Mouse (Mus musculus): Measurements from ENCODE around the gene Smtn. TPM values are rescaled to one million over a fixed set of nuclear protein-coding genes. Genes with fewer than 3 reads are reported as not detected.

The Smtn gene
- total RNA-seq (2014; fragmentation: Nextera tagmentation) (7.5 and 10.5 TPM in 2 replicates), total RNA-seq (2017) (7.0 and 8.3 TPM in 2 replicates)

DNA sequence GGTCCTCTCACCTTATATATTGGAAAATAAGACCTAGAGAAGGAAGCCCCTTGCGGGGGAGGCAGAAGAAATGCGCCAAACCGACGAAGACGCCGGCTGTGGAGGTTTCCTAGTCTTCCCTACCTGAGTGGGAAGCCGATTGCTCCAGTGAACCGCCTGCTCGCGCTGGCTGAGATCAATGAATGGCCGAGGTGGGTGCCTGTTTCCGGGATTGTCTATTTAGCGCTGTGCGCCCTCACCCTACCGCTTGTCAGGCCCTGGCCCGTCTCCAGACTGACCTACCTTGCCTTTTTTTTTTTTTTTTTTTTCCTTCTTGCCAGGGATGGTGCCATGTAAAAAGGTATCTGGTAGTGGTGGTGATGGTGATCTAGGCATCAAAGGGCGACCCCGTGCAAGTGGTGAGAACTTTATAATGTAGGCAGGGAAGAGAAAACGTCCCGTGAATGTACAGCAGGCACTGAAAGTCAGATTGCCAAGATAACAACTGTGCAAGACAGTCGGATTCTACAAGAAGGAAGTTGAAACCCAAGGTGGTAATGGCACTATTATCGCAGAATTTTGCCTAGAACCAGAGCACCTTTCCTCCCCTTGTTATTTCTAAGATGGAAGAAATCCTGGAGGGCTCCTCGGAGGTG, at the start of gene Smtn:
Gene Smtn (minus strand): TSS at position 162 of the 635 bp plus-strand sequence.
- ATAC-seq (replicated peaks; ENCODE audit: poor library complexity, severe bottlenecking): no peak

DNA sequence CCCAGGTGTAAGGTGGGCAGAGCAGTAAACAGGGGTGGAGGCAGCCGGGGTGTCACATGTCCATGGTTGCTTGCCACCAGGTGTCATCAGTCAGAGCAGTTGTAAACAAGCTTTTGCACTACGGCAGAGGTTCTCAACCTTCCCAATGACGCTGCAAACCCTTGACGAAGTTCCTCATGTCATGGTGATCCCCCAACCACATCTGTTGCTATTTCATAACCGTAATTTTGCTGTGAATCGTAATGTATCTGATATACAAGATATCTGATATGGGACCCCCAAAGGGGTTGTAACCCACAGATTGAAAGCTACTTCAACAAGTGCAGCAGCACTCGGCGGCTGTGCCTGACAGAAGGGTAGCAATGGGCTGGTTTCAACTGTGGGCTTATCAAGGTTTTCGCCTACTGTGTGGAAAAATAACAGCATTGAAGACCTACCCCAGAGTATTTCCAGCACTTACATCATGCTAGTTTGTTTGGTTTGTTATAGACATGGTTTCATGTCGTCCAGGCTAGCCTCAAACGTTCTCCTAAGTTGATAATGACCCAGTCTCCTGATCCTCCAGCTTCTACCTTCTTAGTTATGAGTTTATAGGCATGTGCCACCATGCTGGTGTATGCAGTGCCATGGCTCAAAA, 47.7 kb upstream of the Smtn start:
- ATAC-seq (replicated peaks; ENCODE audit: poor library complexity, severe bottlenecking): no peak

DNA sequence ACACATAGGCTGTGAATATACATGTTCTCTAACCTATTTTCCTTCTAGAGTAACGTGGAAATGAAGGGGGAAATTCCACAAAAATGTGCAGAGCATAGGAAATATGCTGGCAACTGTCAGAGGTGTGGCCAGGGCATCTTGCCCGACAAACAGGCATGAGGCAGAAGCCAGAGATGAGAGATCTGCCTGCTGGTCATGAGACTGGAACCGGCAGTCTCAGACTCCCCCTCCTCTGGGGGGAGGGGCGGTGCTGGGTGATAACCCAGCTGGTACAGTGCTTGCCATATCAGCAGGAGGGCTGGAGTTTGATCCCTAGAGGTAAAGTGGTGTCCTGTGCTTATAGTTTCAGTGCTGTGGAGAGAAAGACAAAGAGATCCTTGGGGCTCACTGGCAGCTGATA, 46.9 kb upstream of the Smtn start:
- ATAC-seq (replicated peaks; ENCODE audit: poor library complexity, severe bottlenecking): no peak

DNA sequence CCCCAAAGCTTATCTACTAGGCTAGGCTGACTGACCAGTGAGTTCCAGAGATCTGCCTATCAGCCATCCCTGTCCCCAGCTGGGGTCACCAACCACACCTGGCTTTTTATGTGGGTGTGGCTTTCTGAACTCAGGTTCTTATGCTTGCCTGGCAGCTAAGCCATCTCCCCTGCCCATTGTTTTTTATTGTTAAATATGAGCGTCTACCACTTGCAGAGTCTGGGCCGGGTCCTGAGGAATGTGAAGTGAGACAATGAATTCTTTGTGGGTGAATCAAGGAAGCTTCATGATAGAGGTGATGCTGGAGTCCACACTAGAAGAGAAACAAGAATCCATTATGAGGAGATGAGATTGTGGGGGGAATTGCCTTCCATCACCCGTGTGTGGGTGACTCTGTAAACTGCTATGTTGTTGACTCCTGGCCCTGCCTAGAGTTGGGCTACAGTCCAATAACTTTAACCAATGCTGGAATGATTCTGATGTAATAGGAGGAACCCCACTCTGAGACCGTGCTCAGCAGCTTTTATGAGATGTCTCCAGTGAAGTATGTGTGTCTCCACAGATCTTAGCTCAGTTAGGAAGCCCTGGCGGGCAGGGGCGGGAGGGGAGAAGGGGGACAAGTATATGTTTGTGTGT, 45.7 kb upstream of the Smtn start:
- ATAC-seq (replicated peaks; ENCODE audit: poor library complexity, severe bottlenecking): no peak

DNA sequence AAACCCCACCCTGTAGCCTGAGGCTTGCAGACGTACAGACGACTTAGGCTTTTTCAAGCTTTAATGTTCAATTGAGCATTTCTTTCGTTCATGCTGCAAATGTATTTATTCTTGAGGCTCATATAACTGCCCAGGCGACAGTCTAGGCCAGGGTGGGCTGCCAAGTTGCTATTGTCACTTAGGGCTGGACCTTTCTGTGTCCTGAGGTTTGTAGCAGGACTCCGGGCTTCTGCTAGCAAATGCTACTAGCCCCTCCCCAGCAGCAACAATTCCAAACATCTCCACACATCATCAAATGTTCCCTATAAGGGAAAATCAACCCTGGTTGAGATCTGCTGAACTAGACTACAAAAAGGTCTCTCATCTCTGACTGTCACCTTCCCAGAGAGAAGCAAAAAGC, 42.7 kb upstream of the Smtn start:
- no peak for ATAC-seq (replicated peaks; ENCODE audit: poor library complexity, severe bottlenecking)

DNA sequence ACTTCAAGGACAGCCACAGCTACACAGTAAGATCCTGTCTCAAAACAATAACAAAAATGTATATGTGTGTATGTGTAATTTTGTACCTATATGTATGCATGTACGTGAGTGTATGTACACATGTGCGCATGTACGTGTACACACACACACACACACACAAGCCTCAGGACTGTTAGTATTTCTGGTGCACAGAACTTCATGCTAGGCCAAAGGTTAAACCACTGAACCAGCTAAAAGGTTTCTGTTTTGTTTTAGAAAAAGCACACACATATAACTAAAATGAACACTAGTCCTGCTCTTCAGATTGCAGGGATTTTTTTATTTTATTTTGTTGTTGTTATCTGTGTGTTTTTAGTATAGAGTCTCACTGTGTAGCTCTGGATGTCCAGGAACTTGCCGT, 41.5 kb upstream of the Smtn start:
- no peak for ATAC-seq (replicated peaks; ENCODE audit: poor library complexity, severe bottlenecking)

DNA sequence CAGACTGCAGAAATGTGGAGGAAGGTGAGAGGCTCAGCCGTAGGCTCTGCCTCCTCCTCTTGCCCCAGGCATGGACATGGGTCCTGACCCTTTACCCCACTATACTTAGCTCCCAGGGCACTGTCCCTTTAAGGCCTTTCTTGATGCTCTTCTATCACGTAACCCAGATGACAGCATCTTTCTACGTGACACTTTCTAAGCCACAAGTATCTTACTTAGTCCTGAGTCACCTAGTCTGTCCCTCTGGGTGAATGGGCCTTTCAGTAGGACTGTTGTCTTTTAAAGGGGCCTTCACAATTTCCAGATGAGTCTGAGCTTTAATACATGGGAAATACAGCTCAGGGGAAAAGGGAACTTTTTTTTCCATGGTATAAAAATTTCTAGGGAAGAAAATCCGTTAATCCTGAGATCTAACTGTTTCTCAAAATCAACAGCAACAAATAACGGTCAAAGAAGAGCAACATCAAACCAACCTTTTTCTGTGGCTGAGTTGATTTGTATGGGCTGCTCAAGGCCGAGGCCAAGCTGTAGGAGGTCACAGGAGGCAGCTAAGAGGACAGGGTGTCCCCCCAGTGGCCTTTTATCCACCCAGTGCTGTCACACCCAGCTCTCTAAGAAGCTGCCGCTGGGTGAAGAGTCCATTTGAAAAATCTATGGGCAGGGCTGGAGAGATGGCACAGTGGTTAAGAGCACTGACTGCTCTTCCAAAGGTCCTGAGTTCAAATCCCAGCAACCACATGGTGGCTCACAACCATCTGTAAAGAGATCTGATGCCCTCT, 40.1 kb upstream of the Smtn start:
- no peak for ATAC-seq (replicated peaks; ENCODE audit: poor library complexity, severe bottlenecking)

DNA sequence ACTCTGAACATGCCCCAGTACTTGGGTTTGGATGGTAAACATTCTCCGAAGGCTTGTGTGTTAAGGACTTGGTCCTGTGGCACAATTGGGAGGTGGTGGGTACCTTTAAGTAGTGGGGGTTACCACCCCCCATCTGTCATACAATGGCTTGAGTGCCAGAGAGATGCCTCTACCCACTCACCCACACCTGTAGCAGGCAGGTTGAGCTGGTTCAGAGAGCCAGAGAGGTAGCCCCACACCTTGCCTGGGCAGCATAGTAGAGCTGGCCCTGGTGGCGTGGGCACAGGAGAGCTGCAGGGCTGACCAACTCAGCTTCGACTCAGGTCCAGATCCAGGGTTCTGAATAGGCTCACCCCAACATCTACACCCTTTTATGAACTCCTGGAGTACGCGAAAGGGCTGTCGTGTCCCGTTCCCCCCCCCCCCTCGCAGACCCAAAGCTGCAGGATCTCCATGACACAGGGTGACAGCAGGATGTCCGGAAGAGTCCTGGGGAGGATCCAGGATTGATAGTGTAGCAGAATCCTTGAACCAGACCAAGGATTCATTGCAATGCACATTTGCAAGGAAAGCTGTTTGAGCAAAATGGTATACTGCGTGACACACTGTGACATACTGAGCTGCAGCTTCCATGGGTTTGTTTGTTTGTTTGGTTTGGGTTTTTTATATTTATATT, 37.8 kb upstream of the Smtn start:
- ATAC-seq (replicated peaks; ENCODE audit: poor library complexity, severe bottlenecking): no peak

DNA sequence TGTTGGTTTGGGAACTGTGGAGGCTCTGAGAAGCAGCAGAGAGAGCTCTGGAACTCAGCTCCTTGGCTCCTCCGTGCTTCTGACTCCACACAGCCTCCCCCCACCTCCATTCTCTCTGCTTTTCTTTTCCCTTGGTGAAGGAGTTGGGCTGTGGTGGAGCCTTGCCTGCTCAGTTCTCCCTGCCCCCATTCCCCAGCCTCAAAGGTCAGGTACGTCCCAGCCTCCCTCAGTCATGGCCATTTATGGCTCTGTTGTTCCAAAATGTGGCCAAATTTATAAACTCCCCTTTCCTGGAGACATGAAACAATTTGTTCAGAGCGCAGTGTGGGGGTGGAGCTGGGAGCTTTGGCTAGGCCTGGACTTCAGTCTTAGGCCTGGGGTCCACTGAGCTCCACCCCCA, 34.8 kb upstream of the Smtn start:
- no peak for ATAC-seq (replicated peaks; ENCODE audit: poor library complexity, severe bottlenecking)

DNA sequence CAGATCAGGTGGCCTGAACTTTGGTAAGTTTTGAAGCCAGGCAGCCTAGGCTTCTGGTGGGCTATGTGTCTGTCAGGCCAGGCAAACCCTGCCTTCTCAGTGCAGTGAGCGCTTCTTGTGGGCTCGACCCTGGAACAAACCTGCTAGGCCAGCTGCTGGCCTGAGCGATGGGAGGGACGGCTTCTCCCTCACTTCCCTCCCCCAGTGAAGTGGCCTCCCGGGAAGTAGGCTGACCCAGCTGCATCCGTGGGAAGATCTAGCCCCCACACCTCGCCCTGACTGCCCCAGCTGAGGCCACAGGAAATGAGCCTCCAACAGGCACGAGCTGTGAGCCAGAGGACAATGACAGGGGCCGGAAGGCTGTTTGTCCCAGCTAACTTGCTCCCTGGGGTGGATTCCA, 32.7 kb upstream of the Smtn start:
- ATAC-seq (replicated peaks; ENCODE audit: poor library complexity, severe bottlenecking): peak; percentile 97

DNA sequence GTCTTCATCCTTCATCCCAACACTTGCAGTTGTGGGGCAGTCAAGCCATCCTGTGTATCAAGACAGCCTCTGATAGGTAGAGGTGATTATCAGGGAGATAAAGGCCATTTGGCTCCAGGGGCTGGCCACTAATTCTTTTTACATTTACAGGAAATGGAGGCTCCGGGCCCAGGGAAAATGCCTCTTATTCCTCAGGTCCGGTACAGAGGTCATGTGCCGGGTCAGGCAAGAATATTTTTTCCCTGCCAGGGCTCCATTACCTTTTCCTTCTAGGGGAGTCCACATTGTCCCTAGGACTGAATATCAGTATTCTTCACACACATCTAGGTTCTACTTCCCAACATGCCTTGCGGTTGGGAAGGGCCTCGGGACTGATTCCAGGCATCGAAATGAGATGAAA, 31.8 kb upstream of the Smtn start:
- ATAC-seq (replicated peaks; ENCODE audit: poor library complexity, severe bottlenecking): no peak

DNA sequence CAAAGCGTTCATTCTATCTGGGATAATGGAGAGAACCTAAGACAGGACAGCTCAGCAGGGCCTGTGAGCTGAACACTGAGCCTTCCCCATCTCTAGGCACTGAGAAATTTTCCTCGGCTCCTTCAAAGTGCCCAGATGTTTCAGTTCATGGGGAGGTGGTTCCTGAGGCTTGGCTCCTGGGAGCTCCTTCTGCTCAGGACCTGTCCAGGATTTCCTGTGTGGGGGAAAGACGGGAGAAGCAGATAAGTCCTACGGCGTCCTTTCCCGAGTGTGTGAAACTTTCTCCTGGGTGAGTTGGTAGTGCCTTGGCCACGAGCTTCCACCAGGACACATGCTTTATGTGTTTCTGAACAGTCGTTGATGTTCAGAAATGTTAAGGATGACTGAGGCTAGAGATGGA, 29.9 kb upstream of the Smtn start:
- no peak for ATAC-seq (replicated peaks; ENCODE audit: poor library complexity, severe bottlenecking)

DNA sequence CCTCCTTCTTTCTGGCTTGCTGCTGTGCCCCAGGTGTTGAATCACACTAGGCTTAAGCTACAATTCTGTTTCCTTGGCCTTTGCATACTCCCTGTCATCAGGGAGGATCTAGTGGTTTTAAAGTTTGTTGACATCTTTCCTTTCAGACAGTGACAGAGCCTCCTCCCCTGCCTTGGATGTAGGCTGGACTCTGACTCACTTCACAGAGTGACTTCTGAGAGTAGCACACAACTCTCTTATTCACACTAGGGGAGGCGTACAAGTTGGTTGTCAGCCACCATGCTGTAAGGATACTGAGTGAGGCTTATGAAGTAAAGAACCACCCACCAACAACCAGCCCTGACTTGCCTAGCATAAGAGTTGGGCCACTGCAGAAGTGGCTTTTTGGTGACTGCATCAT, 27.5 kb upstream of the Smtn start:
- ATAC-seq (replicated peaks; ENCODE audit: poor library complexity, severe bottlenecking): 0 out of 2 replicates have a peak, but pooled peaks have one; percentile 19

DNA sequence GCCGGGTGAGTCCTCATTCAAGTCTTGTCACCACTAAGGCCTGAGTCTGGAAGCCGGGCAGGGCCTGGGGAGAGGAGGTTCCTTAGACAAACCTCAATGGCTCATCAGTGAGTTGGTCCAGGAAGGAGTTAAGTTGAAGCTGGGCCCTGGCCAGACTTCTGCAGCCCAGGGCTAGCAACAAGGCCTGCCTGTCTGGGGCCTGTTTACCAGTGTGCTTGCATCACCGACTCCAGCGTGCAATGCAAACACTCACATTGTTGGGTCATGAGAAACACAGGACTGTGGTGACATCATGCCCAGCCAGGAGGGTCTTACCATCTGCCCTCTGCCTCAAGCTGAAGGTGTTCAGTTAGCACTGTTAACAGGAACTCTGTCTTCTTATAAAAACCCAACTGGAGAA, 25.6 kb upstream of the Smtn start:
- ATAC-seq (replicated peaks; ENCODE audit: poor library complexity, severe bottlenecking): 0 out of 2 replicates have a peak, but pooled peaks have one; percentile 20

DNA sequence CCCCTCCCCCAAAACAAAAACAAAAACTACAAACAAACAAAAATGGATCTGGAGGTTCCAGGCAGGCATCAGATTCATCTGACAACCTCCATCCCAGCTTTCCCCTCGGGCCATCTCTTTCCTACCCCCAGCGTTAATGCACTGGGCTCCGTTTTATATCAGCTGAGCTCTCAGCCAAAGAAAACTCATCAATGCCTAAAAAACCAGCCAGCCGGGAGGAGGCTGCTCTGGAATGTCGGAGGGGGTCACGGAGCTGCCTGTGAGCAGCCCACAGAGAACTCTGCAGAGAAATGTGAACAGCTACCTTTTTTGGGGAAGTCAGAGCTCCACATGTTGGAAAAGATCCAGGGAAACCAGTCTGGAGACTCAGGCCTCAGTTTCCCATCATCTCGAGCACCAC, 24.0 kb upstream of the Smtn start:
- no peak for ATAC-seq (replicated peaks; ENCODE audit: poor library complexity, severe bottlenecking)

DNA sequence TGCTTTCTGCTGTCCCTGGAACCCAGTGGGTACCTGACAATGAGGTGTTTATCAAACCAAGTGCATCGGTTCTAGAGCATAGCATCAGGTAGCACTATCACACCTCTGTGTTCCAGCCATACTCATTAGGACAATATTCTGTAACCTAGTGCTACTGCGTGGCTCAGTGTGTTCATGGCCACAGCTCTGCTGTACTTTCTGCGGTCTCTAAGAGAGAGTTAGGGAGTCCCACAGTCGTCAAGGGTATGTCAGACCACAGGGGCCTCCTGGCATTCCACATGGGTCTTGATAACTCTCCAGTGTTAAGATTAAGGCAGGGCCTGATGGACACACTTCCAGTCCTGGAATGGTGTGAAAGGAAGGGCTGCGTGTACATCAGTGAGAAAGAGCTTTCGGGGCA, 23.4 kb upstream of the Smtn start:
- no peak for ATAC-seq (replicated peaks; ENCODE audit: poor library complexity, severe bottlenecking)

DNA sequence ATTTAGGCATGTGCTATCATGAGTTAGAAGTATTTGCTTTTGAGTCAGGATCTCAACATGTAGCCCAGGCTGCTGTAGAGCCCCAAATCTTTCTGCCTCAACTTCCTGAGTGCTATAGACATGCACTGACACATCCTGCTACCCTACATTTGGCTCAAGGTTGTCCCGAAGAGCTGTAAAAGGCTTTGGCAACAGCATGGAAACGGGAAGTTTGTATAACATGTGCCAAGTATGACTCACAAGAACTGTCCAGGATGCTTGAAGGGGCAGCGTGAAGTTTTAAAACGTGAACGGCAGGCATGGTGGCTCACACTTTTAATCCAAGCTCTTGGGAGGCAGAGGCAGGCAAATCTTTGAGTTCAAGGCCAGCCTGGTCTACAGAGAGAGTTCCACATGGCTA, 19.8 kb upstream of the Smtn start:
- ATAC-seq (replicated peaks; ENCODE audit: poor library complexity, severe bottlenecking): peak; percentile 48; the same call in 1 of the 2 replicates

DNA sequence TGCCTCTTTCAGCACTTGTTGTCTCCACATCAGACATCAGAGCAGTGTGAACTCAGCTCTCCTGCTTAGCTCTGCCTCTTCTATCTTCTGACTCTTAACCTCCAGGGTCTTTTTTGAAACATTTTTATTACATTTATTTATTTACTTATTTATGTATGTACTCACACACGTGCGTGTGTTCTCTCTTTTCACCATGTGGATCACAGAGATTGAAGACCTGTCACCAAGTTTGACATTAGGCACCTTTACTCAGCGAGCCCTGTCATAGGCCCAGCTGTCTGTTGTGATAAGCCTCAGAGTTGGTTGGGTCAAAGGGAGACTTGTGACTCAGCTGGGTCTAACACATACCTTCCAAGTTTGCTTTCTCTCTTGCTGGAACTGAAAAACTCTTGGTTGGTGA, 17.4 kb upstream of the Smtn start:
- ATAC-seq (replicated peaks; ENCODE audit: poor library complexity, severe bottlenecking): no peak

DNA sequence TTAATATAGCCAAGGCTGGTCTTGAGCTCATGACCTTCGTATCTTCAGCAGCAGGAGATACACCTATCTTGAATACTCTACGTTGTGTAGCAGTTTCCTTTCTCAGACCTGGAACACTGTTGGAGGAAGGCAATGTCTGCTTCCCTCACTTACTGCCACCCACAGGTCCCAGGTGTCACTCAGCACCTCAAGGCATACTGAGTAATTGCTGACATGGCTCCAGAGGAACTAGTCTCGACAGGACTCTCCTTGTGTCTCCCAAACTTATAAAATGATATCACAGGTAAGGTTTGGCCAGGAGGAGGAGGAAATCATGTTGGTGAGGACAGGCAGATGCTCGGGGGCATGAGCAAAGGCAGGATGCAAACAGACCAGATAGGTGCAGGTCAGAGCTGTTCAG, 14.6 kb upstream of the Smtn start:
- ATAC-seq (replicated peaks; ENCODE audit: poor library complexity, severe bottlenecking): no peak

DNA sequence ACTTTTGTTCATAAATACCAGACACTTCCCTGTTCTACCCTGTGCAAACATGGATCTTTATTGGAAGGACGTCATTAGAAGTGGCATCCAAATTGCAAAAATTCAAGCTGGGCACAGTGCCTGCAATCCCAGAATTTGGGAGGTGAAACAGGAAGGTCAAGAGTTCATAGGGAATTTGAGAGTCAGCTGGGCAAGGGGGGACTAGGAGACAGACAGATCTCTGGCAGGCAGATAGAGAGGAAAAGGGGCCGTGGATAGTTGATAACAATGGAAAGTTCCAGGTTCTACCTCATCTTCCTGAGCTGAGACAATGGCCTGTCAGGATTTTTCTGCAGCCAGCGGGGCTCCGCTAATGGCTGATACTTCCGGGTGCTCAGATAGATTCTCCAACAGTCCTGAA, 9.4 kb upstream of the Smtn start:
- ATAC-seq (replicated peaks; ENCODE audit: poor library complexity, severe bottlenecking): no peak
